Mouse (Mus musculus) hindbrain, postnatal 0 days (tissue): Measurements from ENCODE around the gene Clcn2. TPM values are rescaled to one million over a fixed set of nuclear protein-coding genes. Genes with fewer than 3 reads are reported as not detected.
A peak's percentile ranks its signal among the peaks of the same experiment; 100 is the strongest.

Source experiments
- ATAC-seq: fragments of 200-750 bp; cut with Nextera tagmentation; 2 replicates; pipeline ENCODE4 v1.8.0; 2017; ENCODE audit warnings: mild to moderate bottlenecking, moderate TSS enrichment, moderate library complexity
- DNase-seq: peaks from one replicate; pipeline ENCODE4 v3.0.0-alpha.2; 2015; ENCODE audit warnings: low spot score
- H3K27ac ChIP-seq: fragments of 300-500 bp; sonication (generic); 2 replicates; pipeline ENCODE4 v1.5.1; 2014; ENCODE audit warnings: mild to moderate bottlenecking
- H3K27me3 ChIP-seq: fragments of 300-500 bp; sonication (generic); 2 replicates; pipeline ENCODE4 v1.6.1; 2014; ENCODE audit warnings: low read length, mixed read lengths; ENCODE audit not compliant: insufficient read depth
- H3K36me3 ChIP-seq: fragments of 300-500 bp; sonication (generic); 2 replicates; pipeline ENCODE4 v1.6.1; 2014; ENCODE audit warnings: low read length, mixed read lengths; ENCODE audit not compliant: insufficient read depth
- H3K4me1 ChIP-seq: fragments of 300-500 bp; sonication (generic); 2 replicates; pipeline ENCODE4 v1.6.1; 2014; ENCODE audit warnings: antibody characterized with exemption, low read length, mixed read lengths; ENCODE audit not compliant: insufficient read depth
- H3K4me2 ChIP-seq: fragments of 300-500 bp; sonication (generic); 2 replicates; pipeline ENCODE4 v1.6.1; 2014; ENCODE audit warnings: low read depth, mild to moderate bottlenecking, low read length, moderate library complexity, mixed read lengths
- H3K4me3 ChIP-seq: fragments of 300-500 bp; sonication (generic); 2 replicates; pipeline ENCODE4 v1.5.1; 2014; ENCODE audit warnings: low read length
- H3K9ac ChIP-seq: fragments of 300-500 bp; sonication (generic); replicated peaks from 2 replicates; pipeline ENCODE4 v1.6.1; 2014; ENCODE audit warnings: mild to moderate bottlenecking, low read length, moderate library complexity, mixed read lengths
- H3K9me3 ChIP-seq: fragments of 300-500 bp; sonication (generic); 2 replicates; pipeline ENCODE4 v1.6.1; 2016; ENCODE audit warnings: low read length, mixed read lengths
- CTCF ChIP-seq: IDR thresholded peaks from 2 replicates; pipeline ENCODE4 v1.5.1; 2016; ENCODE audit warnings: antibody characterized with exemption, control low read depth, low read depth
- WGBS: fragments of 180-500 bp; shearing (Covaris S2); extraction: QIAGEN DNeasy Blood & Tissue Kit; methylation state at CpG from one replicate; pipeline ENCODE4 v1.1.7; 2014; 5-methylcytosine and 5-hydroxymethylcytosine counted together
- polyA plus RNA-seq: library from polyadenylated mRNA; unstranded; fragments of >200 nt; fragmentation: Nextera tagmentation; extraction: Ambion mirVana; gene quantifications from 2 replicates; pipeline ENCODE4 v1.2.1, GENCODE M21; 2015
- total RNA-seq: library from RNA; depleted of rRNA; stranded (reverse); fragments of >200 nt; gene quantifications from 2 replicates; pipeline ENCODE4 v1.2.3, GENCODE M21; 2014; rRNA removed

Gene Clcn2
- 57.0 and 74.6 TPM in 2 replicates for total RNA-seq
- 18.5 and 21.2 TPM in 2 replicates for polyA plus RNA-seq

DNA sequence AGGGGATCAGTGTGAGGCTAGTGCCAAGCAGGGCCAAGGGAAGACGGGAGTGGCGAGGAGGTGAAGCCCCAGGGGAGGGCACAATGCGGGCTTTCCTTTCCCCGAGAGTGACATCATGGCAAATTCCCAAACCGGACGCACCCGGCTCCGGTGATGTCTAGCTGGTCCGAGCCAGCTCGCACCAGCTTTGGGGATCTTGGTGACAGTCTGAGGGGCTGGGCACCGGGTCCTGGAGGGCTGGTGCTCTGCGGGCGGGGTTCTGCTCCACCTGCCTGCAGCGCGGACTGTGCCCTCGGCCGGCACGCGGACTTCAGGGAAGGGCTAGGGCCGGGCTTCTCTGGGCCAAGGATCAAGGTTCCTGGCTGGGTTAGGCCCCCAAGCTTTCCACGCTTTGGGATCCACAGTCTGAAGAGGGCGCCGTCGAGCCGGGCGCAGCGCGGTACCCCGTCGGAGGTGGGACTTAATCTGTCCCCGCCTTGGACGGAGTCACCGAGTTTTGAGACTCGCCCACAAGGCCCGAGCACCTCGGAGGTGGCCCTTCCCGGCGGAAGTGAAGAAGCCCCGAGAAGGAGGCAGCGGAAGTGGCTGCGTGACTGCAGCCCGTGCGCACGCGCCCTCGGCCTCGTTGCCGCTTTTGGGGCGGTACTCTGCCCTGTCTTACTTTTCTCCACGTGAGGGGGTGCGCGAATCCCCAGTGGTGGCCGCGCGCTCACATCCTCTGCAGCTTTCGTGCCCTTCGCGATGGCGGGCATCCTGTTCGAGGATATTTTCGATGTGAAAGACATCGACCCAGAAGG lies at the start of gene Clcn2, which contains the start of gene Polr2h:
Gene Clcn2, minus strand, starts transcription at position 566 of the 797 bp plus-strand sequence.
Gene Polr2h, plus strand, starts transcription at position 485 of the 797 bp plus-strand sequence.
- ATAC-seq: peak; percentile 92

DNA sequence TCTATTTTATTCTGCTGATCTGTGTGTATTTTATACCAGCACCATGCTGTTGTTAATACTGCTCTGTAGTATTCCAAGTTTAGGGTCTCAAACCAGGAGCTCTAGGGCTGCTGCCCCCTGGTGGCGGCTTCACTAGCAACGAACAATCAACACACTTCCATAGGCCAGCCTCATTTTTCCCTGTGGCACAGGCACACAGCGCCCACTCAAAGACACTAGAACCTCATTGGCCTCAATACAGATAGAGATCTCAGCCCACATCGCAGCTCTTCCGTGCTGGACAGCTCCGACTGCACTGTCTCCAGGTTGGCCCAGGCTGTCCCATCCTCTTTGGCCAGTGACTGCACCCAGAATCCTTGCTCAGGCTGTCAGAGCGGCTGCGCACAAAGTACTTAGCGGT lies 47.7 kb upstream of the Clcn2 start:
- TF ChIP-seq CTCF: peak; percentile 65
- Histone ChIP-seq H3K4me1 (no peaks in the 10 kb centered on the region), H3K9me3 (no peaks in the 10 kb centered on the region), H3K36me3 (no peaks in the 10 kb centered on the region), H3K9ac (no peak overlapping the region), H3K4me2 (no peak overlapping the region), H3K27ac (no peak overlapping the region), H3K4me3 (no peak overlapping the region), H3K27me3 (no peaks in the 10 kb centered on the region)
- WGBS: 48% methylated on average over 9 of the region's 9 CpGs
- peak; percentile 40 for DNase-seq
- no peak for ATAC-seq

More for the DNA sequence above, at the start of gene Clcn2, which contains the start of gene Polr2h:
- no peaks in the 10 kb centered on the region for H3K9me3 ChIP-seq
- TF ChIP-seq CTCF: peak; percentile 72
- DNase-seq: peak; percentile 98
- H3K4me1 ChIP-seq: peaks cover 18% of the 10 kb centered on the region; the same call in 1 of the 2 replicates
- peak within 1 kb of the TSS; percentile 82 for H3K4me2 ChIP-seq
- H3K27ac ChIP-seq: peak within 1 kb of the TSS; percentile 96
- peak within 1 kb of the TSS; percentile 82 for H3K9ac ChIP-seq
- no peaks in the 10 kb centered on the region for H3K27me3 ChIP-seq
- peak within 1 kb of the TSS; percentile 63 for H3K4me3 ChIP-seq
- H3K36me3 ChIP-seq: peaks cover 14% of the 10 kb centered on the region; the same call in 1 of the 2 replicates
- under 1% methylated on average over 62 of the region's 62 CpGs for WGBS

DNA sequence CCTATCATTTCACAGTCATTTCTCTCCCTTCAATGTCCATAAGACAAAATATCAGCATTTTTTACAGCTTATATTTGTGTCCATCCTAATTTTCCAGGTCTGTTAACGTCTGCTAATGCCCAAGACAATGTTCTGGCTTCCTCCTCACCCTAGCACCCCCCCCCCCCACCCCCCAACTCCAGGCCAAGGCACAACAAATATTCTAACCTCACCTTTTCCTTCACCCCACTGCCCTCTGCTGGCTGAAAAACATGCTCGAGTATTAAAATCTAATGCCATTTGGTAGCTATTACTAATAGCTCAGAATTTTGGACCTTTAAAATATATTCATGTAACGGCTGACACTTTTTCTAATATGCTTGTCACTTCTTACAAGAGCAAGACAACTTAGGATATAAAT lies 44.1 kb upstream of the Clcn2 start:
- no peaks in the 10 kb centered on the region for H3K9me3 ChIP-seq
- TF ChIP-seq CTCF: peak; percentile 68
- no peaks in the 10 kb centered on the region for H3K4me1 ChIP-seq
- WGBS: 8% methylated on average over 3 of the region's 3 CpGs
- DNase-seq (peak; percentile 60), ATAC-seq (no peak)
- H3K36me3 ChIP-seq: no peaks in the 10 kb centered on the region
- H3K4me2 ChIP-seq: no peak overlapping the region
- no peaks in the 10 kb centered on the region for H3K27me3 ChIP-seq
- H3K9ac ChIP-seq: no peak overlapping the region
- H3K4me3 ChIP-seq: no peak overlapping the region
- H3K27ac ChIP-seq: no peak overlapping the region

DNA sequence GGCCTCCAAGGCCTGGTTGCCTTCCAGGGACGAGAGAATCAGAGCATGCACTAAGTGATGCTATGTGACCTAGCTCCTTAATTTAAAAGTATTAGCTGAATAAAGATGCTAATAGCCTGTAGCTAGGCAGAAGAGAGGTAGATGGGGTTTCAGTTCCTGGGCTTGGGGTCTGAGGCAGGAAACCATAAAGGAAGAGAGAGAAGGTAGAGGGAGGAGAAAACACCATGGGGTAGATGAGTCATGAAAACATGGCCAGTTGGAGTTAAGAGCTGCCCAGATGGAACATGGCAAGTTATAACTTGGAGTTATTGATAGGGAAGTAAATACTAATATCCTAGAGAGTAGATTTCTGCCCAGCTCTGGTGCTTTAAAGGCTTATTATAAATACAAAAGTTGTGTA lies 39.8 kb upstream of the Clcn2 start:
- H3K9me3 ChIP-seq: no peaks in the 10 kb centered on the region
- no peak for TF ChIP-seq CTCF
- no peak overlapping the region for H3K9ac ChIP-seq
- ATAC-seq (no peak), DNase-seq (no peak)
- no peak overlapping the region for H3K4me3 ChIP-seq
- H3K4me1 ChIP-seq: no peaks in the 10 kb centered on the region
- no peak overlapping the region for H3K4me2 ChIP-seq
- 86% methylated on average over 1 of the region's 1 CpGs for WGBS
- no peak overlapping the region for H3K27ac ChIP-seq
- H3K36me3 ChIP-seq: no peaks in the 10 kb centered on the region
- H3K27me3 ChIP-seq: no peaks in the 10 kb centered on the region

DNA sequence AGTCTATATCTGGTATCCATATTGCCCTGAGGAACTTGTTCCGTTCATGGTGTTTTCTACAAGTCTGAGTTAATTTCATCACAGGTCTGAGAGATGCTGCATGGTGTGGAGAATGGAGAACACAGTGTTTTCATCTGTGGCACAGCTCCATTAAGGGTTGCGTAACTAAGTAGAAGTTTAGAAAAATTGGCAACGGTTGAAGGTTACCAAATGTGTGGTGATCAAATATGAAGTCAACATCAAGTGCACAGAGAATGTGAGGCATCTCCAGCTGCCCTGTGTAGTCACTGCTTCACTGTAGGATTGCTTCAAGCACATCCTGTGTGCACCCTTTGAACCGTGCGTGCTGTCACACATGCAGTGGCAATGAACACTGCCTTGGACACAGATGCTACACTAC lies 38.5 kb upstream of the Clcn2 start:
- Histone ChIP-seq H3K36me3 (no peaks in the 10 kb centered on the region), H3K4me1 (no peaks in the 10 kb centered on the region), H3K27ac (no peak overlapping the region), H3K9ac (no peak overlapping the region), H3K27me3 (no peaks in the 10 kb centered on the region), H3K4me2 (no peak overlapping the region), H3K9me3 (no peaks in the 10 kb centered on the region), H3K4me3 (no peak overlapping the region)
- 96% methylated on average over 5 of the region's 5 CpGs for WGBS
- TF ChIP-seq CTCF: no peak
- ATAC-seq: no peak
- DNase-seq: no peak

DNA sequence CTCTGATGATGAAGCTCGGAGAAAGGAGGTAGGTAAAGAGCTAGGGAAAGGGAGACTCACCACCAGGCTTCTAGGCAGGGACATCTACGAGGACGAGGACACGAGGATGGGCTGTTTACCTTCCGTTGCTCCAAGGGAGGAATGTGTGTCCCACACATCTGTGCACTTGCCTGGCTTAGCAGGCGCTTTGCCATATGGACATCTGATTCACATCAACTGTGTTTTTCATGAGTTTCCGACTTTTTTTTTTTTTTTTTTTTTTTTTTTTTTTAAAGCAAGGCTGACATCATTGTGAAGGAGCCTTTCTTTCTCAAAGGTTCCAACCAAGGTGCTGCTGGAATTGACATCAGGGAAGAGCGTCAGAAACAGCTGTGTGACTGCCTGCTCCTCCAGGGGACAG lies 33.0 kb upstream of the Clcn2 start:
- H3K9me3 ChIP-seq: no peaks in the 10 kb centered on the region
- no peaks in the 10 kb centered on the region for H3K4me1 ChIP-seq
- TF ChIP-seq CTCF: no peak
- no peak overlapping the region for H3K4me3 ChIP-seq
- H3K4me2 ChIP-seq: no peak overlapping the region
- no peaks in the 10 kb centered on the region for H3K27me3 ChIP-seq
- H3K27ac ChIP-seq: no peak overlapping the region
- 57% methylated on average over 8 of the region's 8 CpGs for WGBS
- DNase-seq: no peak
- H3K9ac ChIP-seq: no peak overlapping the region
- no peak for ATAC-seq
- no peaks in the 10 kb centered on the region for H3K36me3 ChIP-seq

DNA sequence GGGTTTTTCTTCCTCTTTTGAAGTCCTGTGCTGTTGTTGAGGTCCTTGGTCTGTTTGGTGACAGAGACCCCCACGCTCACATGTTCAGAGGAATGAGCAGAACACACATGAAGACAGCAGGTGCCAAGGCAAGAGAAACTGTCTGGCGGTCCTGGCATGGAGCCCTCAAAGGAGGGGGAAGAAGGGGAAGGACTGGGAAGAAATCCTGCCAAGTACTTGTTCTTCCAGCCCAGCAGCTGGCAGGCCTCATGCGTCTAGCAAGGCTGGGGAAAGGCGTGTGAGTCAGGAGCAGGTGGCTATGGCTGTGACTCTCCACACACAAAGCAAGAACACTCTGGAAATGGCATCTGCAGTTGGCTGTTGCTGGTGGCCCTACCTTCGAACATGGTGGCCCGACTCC lies 29.1 kb upstream of the Clcn2 start:
- H3K9ac ChIP-seq: no peak overlapping the region
- H3K27ac ChIP-seq: peak overlapping the region; percentile 27; the same call in 1 of the 2 replicates
- no peak overlapping the region for H3K4me3 ChIP-seq
- H3K36me3 ChIP-seq: 0 out of 2 replicates have a peak, but pooled peaks cover 4% of the 10 kb centered on the region
- TF ChIP-seq CTCF: no peak
- DNase-seq (peak; percentile 80), ATAC-seq (peak; percentile 84)
- H3K4me1 ChIP-seq: no peaks in the 10 kb centered on the region
- 46% methylated on average over 6 of the region's 6 CpGs for WGBS
- no peak overlapping the region for H3K4me2 ChIP-seq
- H3K27me3 ChIP-seq: no peaks in the 10 kb centered on the region
- H3K9me3 ChIP-seq: no peaks in the 10 kb centered on the region
